ENCODE assay signal across 26 mouse cellular contexts in the genomic region with DNA sequence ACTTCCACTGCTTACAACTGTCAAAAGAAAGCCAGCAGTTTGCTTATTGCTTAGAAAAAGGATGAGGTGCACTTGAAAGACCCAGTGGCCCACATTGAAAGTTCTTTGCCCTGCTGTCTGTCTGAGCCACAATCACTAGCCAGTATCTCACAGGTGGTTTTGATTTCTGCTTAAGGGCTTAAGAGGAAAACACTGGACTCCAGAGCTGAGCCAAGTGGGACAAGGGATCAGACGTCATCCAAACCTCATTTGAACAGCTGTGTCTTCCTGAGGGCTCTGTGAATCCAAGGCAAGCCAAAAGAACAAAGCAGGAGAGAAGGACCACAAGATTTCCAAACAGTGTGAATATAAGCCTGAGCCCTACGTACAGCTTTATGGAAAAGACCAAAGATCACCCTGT.
DNase-seq lines count a peak whose midpoint lies in the region; ATAC-seq and TF ChIP-seq lines count a peak whose summit lies in the region.
"Had no signal": no experiment of that assay in that cellular context is flagged by ENCODE, and none has a peak within 500 bp of the region (broad histone marks: within the 10 kb centered on the region; RNA-seq: fewer than 3 reads in every experiment).

No protein-coding gene starts in this region.

- no peak for TF ChIP-seq EP300 in lung, postnatal 0 days (IDR thresholded peaks at IDR 0.05)

- H3K36me3 ChIP-seq in embryonic facial prominence, embryonic 11.5 days (replicated peaks; ENCODE audit: control insufficient read depth, insufficient read depth, low read depth, low read length): no peaks in the 10 kb centered on the region
- H3K36me3 ChIP-seq in embryonic facial prominence, embryonic 10.5 days (replicated peaks): no peaks in the 10 kb centered on the region
- no peaks in the 10 kb centered on the region for H3K36me3 ChIP-seq in lung, postnatal 0 days (ENCODE audit: insufficient read depth, low read length)
- H3K36me3 ChIP-seq: hindbrain, embryonic 10.5 days; hindbrain, embryonic 15.5 days; kidney, embryonic 15.5 days had no signal

- H3K4me1 ChIP-seq in embryonic facial prominence, embryonic 11.5 days (ENCODE audit: control insufficient read depth, insufficient read depth, low read length): no peaks in the 10 kb centered on the region
- H3K4me1 ChIP-seq in embryonic facial prominence, embryonic 10.5 days: peaks cover 12% of the 10 kb centered on the region
- H3K4me1 ChIP-seq in lung, postnatal 0 days (ENCODE audit: insufficient read depth, low read depth, low read length): no peaks in the 10 kb centered on the region
- no peaks in the 10 kb centered on the region; the same call in 1 of the 2 replicates for H3K4me1 ChIP-seq in lung, adult 2 months (ENCODE audit: control insufficient read depth, insufficient read depth, low read length)
- H3K4me1 ChIP-seq: hindbrain, embryonic 10.5 days; hindbrain, embryonic 15.5 days had no signal

- H3K27me3 ChIP-seq in embryonic facial prominence, embryonic 11.5 days (ENCODE audit: control insufficient read depth, insufficient read depth, low read length): no peaks in the 10 kb centered on the region
- H3K27me3 ChIP-seq in embryonic facial prominence, embryonic 10.5 days (replicated peaks; ENCODE audit: low read depth, poor library complexity, severe bottlenecking): no peaks in the 10 kb centered on the region
- H3K27me3 ChIP-seq in lung, postnatal 0 days (replicated peaks; ENCODE audit: insufficient read depth, low read length): no peaks in the 10 kb centered on the region
- H3K27me3 ChIP-seq: hindbrain, embryonic 15.5 days; kidney, embryonic 15.5 days had no signal

- H3K4me2 ChIP-seq in embryonic facial prominence, embryonic 11.5 days (ENCODE audit: low read depth, low read length): no peak overlapping the region
- H3K4me2 ChIP-seq in lung, postnatal 0 days (replicated peaks; ENCODE audit: low read depth, low read length): no peak overlapping the region
- H3K4me2 ChIP-seq: hindbrain, embryonic 15.5 days; kidney, embryonic 15.5 days; lung, embryonic 14.5 days had no signal

- peak; percentile 21 for DNase-seq in embryonic facial prominence, embryonic 11.5 days (ENCODE audit: low spot score)
- no peak for DNase-seq in embryonic facial prominence, embryonic 10.5 days (ENCODE audit: low spot score)
- DNase-seq in heart, adult 11 months: peak; percentile 80
- DNase-seq in heart, postnatal 4 days: no peak
- peak; percentile 16 for DNase-seq in lung, postnatal 0 days (ENCODE audit: low spot score)
- DNase-seq in lung, adult 2 months: no peak
- peak; percentile 3 for DNase-seq in NIH3T3 (ENCODE audit: low read depth)
- no peak for DNase-seq in kidney, adult 9 months
- DNase-seq: adrenal gland, adult 2 months; cerebellum, adult 8-10 months; cerebellum, postnatal 25 days; embryo, embryonic 11 days; kidney, adult 11 months; kidney, postnatal 25 days; liver; lung, embryonic 14.5 days; thymus, postnatal 4 days had no signal

- 37% methylated on average over 2 of the region's 2 CpGs for WGBS in embryonic facial prominence, embryonic 11.5 days
- WGBS in embryonic facial prominence, embryonic 10.5 days: 51% methylated on average over 2 of the region's 2 CpGs
- 55% methylated on average over 2 of the region's 2 CpGs for WGBS in lung, postnatal 0 days
- 58% methylated on average over 2 of the region's 2 CpGs for WGBS in lung, adult 2 months

- H3K9ac ChIP-seq in embryonic facial prominence, embryonic 11.5 days (replicated peaks; ENCODE audit: low read length): no peak overlapping the region
- no peak overlapping the region for H3K9ac ChIP-seq in lung, postnatal 0 days (replicated peaks; ENCODE audit: low read depth)
- H3K9ac ChIP-seq: hindbrain, embryonic 15.5 days; kidney, embryonic 15.5 days; liver, embryonic 14.5 days; lung, embryonic 14.5 days had no signal

- no peak for TF ChIP-seq POLR2A in lung, adult 2 months (IDR thresholded peaks at IDR 0.05; ENCODE audit: borderline replicate concordance, extremely low read depth, low read depth, low read length)

- no peak overlapping the region for H3K27ac ChIP-seq in embryonic facial prominence, embryonic 11.5 days (replicated peaks; ENCODE audit: low read depth, low read length)
- H3K27ac ChIP-seq in embryonic facial prominence, embryonic 10.5 days (replicated peaks): no peak overlapping the region
- no peak overlapping the region for H3K27ac ChIP-seq in lung, postnatal 0 days (ENCODE audit: low read length)
- H3K27ac ChIP-seq: hindbrain, embryonic 10.5 days; hindbrain, embryonic 15.5 days; kidney, embryonic 15.5 days; liver, embryonic 14.5 days had no signal

- ATAC-seq in embryonic facial prominence, embryonic 11.5 days (replicated peaks; ENCODE audit: insufficient number of reproducible peaks, low FRiP score, low TSS enrichment, low read depth): no peak
- ATAC-seq in lung, postnatal 0 days: no peak
- ATAC-seq: CD4-positive, CD25-positive, alpha-beta regulatory T cell, adult 4 months; forebrain, embryonic 16.5 days; inflammation-experienced regulatory T-cells, adult 6 months; midbrain, embryonic 16.5 days had no signal

- TF ChIP-seq CTCF in lung, postnatal 0 days (IDR thresholded peaks at IDR 0.05): no peak
- TF ChIP-seq CTCF in lung, adult 2 months (IDR thresholded peaks at IDR 0.05; ENCODE audit: insufficient read depth, low read length): no peak

- H3K4me3 ChIP-seq in embryonic facial prominence, embryonic 11.5 days (ENCODE audit: low read depth, low read length): no peak overlapping the region
- no peak overlapping the region for H3K4me3 ChIP-seq in embryonic facial prominence, embryonic 10.5 days
- H3K4me3 ChIP-seq in lung, postnatal 0 days (ENCODE audit: low read depth, low read length): no peak overlapping the region
- H3K4me3 ChIP-seq in lung, adult 2 months (replicated peaks; ENCODE audit: extremely low read depth, low read depth, low read length): no peak overlapping the region
- H3K4me3 ChIP-seq: erythroblast, embryonic 14.5 days; hindbrain, embryonic 10.5 days; hindbrain, embryonic 15.5 days; kidney, embryonic 15.5 days had no signal

- H3K9me3 ChIP-seq in embryonic facial prominence, embryonic 11.5 days (replicated peaks; ENCODE audit: control insufficient read depth, low read length): no peaks in the 10 kb centered on the region
- H3K9me3 ChIP-seq in embryonic facial prominence, embryonic 10.5 days: no peaks in the 10 kb centered on the region
- no peaks in the 10 kb centered on the region for H3K9me3 ChIP-seq in lung, postnatal 0 days (ENCODE audit: low read length)
- H3K9me3 ChIP-seq: hindbrain, embryonic 10.5 days; hindbrain, embryonic 15.5 days; kidney, embryonic 15.5 days had no signal

Comparison
In these comparisons a context has a peak if more than half of its experiments do, and no peak if none do; other contexts are left out.
1. DNase-seq: peak in embryonic facial prominence, embryonic 11.5 days (single experiment), heart, adult 11 months (single experiment), lung, postnatal 0 days (single experiment) and NIH3T3 (single experiment); none in embryonic facial prominence, embryonic 10.5 days (single experiment), heart, postnatal 4 days (single experiment), lung, adult 2 months (single experiment) and kidney, adult 9 months (single experiment).